Mouse (Mus musculus): ENCODE data around the gene Myo9b. TPM values are rescaled to one million over a fixed set of nuclear protein-coding genes. Genes with fewer than 3 reads are reported as not detected.

The Myo9b gene
- total RNA-seq (2014; rRNA removed) (34.8 and 38.4 TPM in 2 replicates), polyA plus RNA-seq (2015; fragmentation: Nextera tagmentation; extraction: Ambion mirVana) (7.8 and 8.6 TPM in 2 replicates)

DNA sequence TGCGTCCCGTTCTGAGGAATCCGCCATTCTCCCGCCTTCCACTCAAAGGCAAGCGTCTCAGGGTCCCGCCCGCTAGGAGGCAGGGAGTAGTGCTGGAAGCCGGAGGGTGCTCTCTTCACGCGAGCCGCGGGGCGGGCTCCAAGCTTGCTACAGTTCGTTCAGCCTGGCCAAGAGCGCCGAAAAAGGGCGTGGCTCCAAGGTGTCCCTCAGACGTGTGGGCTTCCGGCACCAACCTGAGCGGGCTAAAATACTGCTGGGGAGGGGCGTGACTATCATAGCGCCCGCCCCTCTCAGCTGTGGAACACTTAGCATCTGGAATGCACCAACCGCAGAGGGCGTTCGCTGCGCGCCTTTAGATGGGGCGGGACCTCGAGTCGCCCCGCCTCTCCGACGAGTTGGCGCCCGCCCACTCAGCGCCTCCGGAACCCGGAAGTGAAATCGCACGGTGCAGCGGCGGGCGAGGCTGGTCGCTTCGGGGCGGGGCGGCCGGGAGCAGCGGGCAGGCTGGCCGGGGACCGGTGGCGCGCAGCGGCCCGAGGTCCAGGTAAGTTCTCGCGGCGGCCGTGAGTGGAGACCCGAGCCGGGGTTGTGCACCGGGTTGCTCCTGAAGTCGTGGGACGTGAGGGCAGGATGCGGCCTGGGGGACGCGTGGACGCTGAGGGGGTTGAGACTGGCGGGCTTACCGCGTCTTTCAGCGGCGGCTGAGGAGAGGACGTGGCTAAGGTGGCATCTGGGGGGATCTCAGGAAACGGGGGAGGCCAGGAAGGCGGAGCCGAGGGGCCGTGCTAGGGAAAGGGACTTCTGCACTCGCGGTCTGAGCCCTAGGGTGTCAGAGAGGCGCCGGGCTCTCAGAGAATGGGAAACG lies at the start of gene Myo9b, which contains the start of gene Haus8:
Gene Myo9b (plus strand): TSS at position 429 of the 865 bp plus-strand sequence.
Gene Haus8 (minus strand): TSS at position 649 of the 865 bp plus-strand sequence.
- no peaks in the 10 kb centered on the region for H3K36me3 ChIP-seq (ENCODE audit: insufficient read depth, low read length)
- H3K27ac ChIP-seq, result peak within 1 kb of the TSS; percentile 78
- under 1% methylated on average over 84 of the region's 84 CpGs for WGBS
- H3K4me1 ChIP-seq (ENCODE audit: insufficient read depth, low read length), result peaks cover 8% of the 10 kb centered on the region; the same call in 1 of the 2 replicates
- peak; percentile 99 for ATAC-seq
- no peaks in the 10 kb centered on the region for H3K9me3 ChIP-seq (ENCODE audit: low read length)
- no peaks in the 10 kb centered on the region for H3K27me3 ChIP-seq (ENCODE audit: insufficient read depth, low read length)
- H3K4me2 ChIP-seq (ENCODE audit: low read depth, low read length), result peak within 1 kb of the TSS; percentile 73
- H3K4me3 ChIP-seq (ENCODE audit: low read length), result peak within 1 kb of the TSS; percentile 69
- peak; percentile 98 for DNase-seq (ENCODE audit: low spot score)
- peak; percentile 68 for TF ChIP-seq CTCF (IDR thresholded peaks at IDR 0.05; ENCODE audit: low read depth)
- H3K9ac ChIP-seq (replicated peaks; ENCODE audit: low read length), result peak within 1 kb of the TSS; percentile 60

DNA sequence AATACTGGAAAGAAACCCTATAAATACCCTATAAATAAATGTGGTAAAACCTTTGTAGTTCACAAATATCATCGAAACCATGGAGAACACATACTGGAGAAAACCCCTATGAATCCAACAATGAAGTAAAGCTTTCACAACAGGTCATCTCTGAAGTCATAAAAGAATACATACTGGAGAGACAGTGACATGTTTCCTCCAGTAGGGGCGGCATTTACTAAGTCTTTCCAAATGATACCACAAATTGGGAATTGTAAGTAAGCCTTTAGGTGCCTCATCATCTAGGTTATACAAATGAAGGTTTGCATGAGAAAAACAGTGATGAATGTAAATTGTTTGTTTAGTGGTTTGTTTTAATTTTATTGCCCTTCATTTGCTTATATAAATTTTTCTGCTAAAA lies 48.0 kb upstream of the Myo9b start:
- Histone ChIP-seq H3K27ac (no peak overlapping the region), H3K9me3 (ENCODE audit: low read length) (no peaks in the 10 kb centered on the region), H3K4me1 (ENCODE audit: insufficient read depth, low read length) (no peaks in the 10 kb centered on the region), H3K4me3 (ENCODE audit: low read length) (no peak overlapping the region), H3K4me2 (ENCODE audit: low read depth, low read length) (no peak overlapping the region), H3K27me3 (ENCODE audit: insufficient read depth, low read length) (no peaks in the 10 kb centered on the region), H3K9ac (replicated peaks; ENCODE audit: low read length) (no peak overlapping the region), H3K36me3 (ENCODE audit: insufficient read depth, low read length) (no peaks in the 10 kb centered on the region)
- ATAC-seq (no peak), DNase-seq (ENCODE audit: low spot score) (no peak)
- 54% methylated on average over 2 of the region's 2 CpGs for WGBS
- peak; percentile 54 for TF ChIP-seq CTCF (IDR thresholded peaks at IDR 0.05; ENCODE audit: low read depth)

DNA sequence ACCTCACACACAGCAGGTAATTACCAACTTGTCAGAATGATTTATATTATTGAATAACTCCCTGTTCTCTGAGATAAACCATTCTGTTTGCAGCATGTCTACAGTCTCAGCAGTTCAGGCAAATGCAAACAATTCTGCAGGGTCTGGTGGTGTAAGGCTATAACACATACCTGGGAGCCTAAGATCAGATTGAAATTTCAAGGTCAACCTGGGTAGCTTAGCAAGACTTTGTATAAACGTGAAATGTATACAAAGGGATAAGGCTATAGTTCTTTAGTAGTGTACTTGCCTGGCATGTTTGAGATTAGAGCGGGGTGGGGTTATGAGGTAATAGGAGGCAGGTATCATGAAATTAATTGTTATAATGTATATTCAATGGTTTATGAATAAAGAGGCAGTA lies 29.8 kb upstream of the Myo9b start:
- H3K4me1 ChIP-seq (ENCODE audit: insufficient read depth, low read length), result no peaks in the 10 kb centered on the region
- DNase-seq (ENCODE audit: low spot score) (no peak), ATAC-seq (no peak)
- TF ChIP-seq CTCF (IDR thresholded peaks at IDR 0.05; ENCODE audit: low read depth), result no peak
- no peak overlapping the region for H3K9ac ChIP-seq (replicated peaks; ENCODE audit: low read length)
- no peaks in the 10 kb centered on the region for H3K9me3 ChIP-seq (ENCODE audit: low read length)
- H3K27me3 ChIP-seq (ENCODE audit: insufficient read depth, low read length), result no peaks in the 10 kb centered on the region
- 92% methylated on average over 2 of the region's 2 CpGs for WGBS
- H3K4me3 ChIP-seq (ENCODE audit: low read length), result no peak overlapping the region
- H3K4me2 ChIP-seq (ENCODE audit: low read depth, low read length), result no peak overlapping the region
- no peaks in the 10 kb centered on the region for H3K36me3 ChIP-seq (ENCODE audit: insufficient read depth, low read length)
- H3K27ac ChIP-seq, result no peak overlapping the region

DNA sequence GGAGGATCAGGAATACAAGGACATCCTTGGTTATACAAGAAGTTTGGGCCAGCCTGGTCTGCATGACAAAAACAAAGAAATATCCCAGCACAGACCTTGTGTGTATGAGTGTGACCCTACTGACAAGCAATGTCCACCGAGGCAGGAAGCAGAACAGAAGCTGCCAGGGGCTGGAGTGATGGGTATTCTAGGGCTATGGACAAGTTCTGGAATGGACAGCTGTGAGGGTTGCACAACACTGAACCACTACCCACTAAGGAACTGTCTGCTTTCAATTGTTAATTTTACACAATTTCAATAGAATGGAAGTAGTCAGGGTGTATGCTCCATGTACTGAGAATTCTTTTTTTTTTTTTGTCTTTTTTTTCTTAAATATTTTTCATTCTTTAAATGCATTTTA lies 24.3 kb upstream of the Myo9b start:
- TF ChIP-seq CTCF (IDR thresholded peaks at IDR 0.05; ENCODE audit: low read depth), result no peak
- DNase-seq (ENCODE audit: low spot score) (no peak), ATAC-seq (no peak)
- Histone ChIP-seq H3K9ac (replicated peaks; ENCODE audit: low read length) (no peak overlapping the region), H3K36me3 (ENCODE audit: insufficient read depth, low read length) (peaks cover 13% of the 10 kb centered on the region; the same call in 1 of the 2 replicates), H3K4me1 (ENCODE audit: insufficient read depth, low read length) (no peaks in the 10 kb centered on the region), H3K4me3 (ENCODE audit: low read length) (no peak overlapping the region), H3K9me3 (ENCODE audit: low read length) (no peaks in the 10 kb centered on the region), H3K27me3 (ENCODE audit: insufficient read depth, low read length) (no peaks in the 10 kb centered on the region), H3K4me2 (ENCODE audit: low read depth, low read length) (no peak overlapping the region), H3K27ac (no peak overlapping the region)
- 83% methylated on average over 1 of the region's 1 CpGs for WGBS

DNA sequence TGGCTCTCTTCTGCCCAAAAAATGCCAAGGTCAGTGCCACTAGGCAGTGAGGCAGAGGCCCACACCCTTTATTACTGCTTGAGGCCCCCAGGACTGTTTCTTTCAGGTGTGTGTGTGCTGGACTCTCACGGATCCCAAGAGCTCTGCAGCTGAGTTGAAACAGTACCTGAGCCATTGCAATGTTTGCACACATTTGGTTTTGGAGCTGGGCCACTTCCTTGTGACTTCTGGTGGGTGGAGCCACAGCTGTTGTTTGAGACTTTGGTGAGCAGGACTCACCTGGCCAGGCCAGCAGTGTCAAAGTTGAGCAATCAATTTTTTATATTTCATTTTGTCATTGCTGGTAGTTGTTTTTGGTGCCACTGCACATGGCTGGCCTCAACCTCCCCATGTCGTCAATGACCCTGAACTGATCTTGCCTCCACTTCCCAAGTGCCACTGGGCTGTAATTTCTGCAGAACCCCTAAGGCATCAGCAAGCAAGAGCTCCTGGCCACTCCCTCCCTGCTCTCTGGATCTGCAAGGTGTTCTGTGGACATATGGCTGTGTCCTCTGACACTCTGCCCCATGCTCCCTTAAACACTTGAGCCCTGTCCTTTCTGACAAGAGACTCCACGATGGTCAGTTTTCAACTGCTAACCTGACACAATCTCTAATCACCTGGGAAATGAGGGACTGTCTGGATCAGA lies 15.8 kb upstream of the Myo9b start:
- DNase-seq (ENCODE audit: low spot score) (no peak), ATAC-seq (no peak)
- Histone ChIP-seq H3K4me2 (ENCODE audit: low read depth, low read length) (no peak overlapping the region), H3K9me3 (ENCODE audit: low read length) (no peaks in the 10 kb centered on the region), H3K9ac (replicated peaks; ENCODE audit: low read length) (no peak overlapping the region), H3K36me3 (ENCODE audit: insufficient read depth, low read length) (peaks cover 31% of the 10 kb centered on the region; the same call in 1 of the 2 replicates), H3K4me3 (ENCODE audit: low read length) (no peak overlapping the region), H3K4me1 (ENCODE audit: insufficient read depth, low read length) (no peaks in the 10 kb centered on the region), H3K27ac (no peak overlapping the region), H3K27me3 (ENCODE audit: insufficient read depth, low read length) (no peaks in the 10 kb centered on the region)
- 95% methylated on average over 3 of the region's 3 CpGs for WGBS
- TF ChIP-seq CTCF (IDR thresholded peaks at IDR 0.05; ENCODE audit: low read depth), result no peak

DNA sequence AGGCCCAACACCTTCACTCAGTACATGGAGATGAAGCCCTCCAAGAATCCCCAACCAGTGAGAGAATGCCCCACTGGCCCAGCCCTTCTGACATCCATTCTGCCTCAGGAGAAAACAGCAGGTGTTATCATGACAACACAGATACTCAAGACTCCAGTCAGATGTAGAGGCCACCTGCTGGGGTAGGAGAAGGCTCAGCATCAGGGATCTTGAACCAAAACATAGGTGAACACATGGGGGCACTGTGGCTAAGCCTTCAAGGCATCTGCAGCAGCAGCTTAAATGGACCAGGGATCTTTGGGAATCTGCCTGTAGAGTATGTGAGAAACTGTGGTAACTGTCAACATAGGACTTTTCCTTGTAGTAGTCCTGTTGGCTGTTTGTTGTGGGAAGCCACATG lies 11.3 kb upstream of the Myo9b start:
- Histone ChIP-seq H3K27ac (no peak overlapping the region), H3K4me1 (ENCODE audit: insufficient read depth, low read length) (no peaks in the 10 kb centered on the region), H3K9ac (replicated peaks; ENCODE audit: low read length) (no peak overlapping the region), H3K9me3 (ENCODE audit: low read length) (no peaks in the 10 kb centered on the region), H3K36me3 (ENCODE audit: insufficient read depth, low read length) (peaks cover 7% of the 10 kb centered on the region; the same call in 1 of the 2 replicates), H3K4me2 (ENCODE audit: low read depth, low read length) (no peak overlapping the region), H3K27me3 (ENCODE audit: insufficient read depth, low read length) (no peaks in the 10 kb centered on the region), H3K4me3 (ENCODE audit: low read length) (no peak overlapping the region)
- DNase-seq (ENCODE audit: low spot score) (peak; percentile 21), ATAC-seq (0 out of 2 replicates have a peak, but pooled peaks have one; percentile 29)
- peak; percentile 25 for TF ChIP-seq CTCF (IDR thresholded peaks at IDR 0.05; ENCODE audit: low read depth)

Measured in hindbrain, postnatal 0 days (tissue).